Mouse (Mus musculus) thymus, adult 2 months (tissue): ENCODE measurements at regions not wholly inside any gene's neighbourhood (a gene's known extent, or its start where the extent isn't known, plus 50 kb on each side); places are given as distances from the start of the nearest gene placed in this dataset.

Experiments used
- DNase-seq: peaks from one replicate; pipeline ENCODE4 v3.0.0; 2021
- H3K27ac ChIP-seq: fragments of 200-500 bp; 2 replicates; pipeline ENCODE4 v1.5.1; 2012; ENCODE audit warnings: low read length, control low read depth; ENCODE audit not compliant: control insufficient read depth, insufficient read depth
- H3K27me3 ChIP-seq: fragments of 200-500 bp; 2 replicates; pipeline ENCODE4 v1.6.1; 2012; ENCODE audit warnings: mild to moderate bottlenecking, low read length, moderate library complexity, mixed read lengths; ENCODE audit not compliant: control insufficient read depth, insufficient read depth
- H3K36me3 ChIP-seq: fragments of 200-500 bp; 2 replicates; pipeline ENCODE4 v1.6.1; 2012; ENCODE audit warnings: mild to moderate bottlenecking, low read length, moderate library complexity; ENCODE audit not compliant: control insufficient read depth, insufficient read depth
- H3K4me1 ChIP-seq: fragments of 200-500 bp; replicated peaks from 2 replicates; pipeline ENCODE4 v1.6.1; 2012; ENCODE audit warnings: low read length; ENCODE audit not compliant: control insufficient read depth, insufficient read depth
- H3K4me3 ChIP-seq: fragments of 200-500 bp; 2 replicates; pipeline ENCODE4 v1.5.1; 2012; ENCODE audit warnings: mild to moderate bottlenecking, low read length, control low read depth, moderate library complexity; ENCODE audit not compliant: control insufficient read depth, insufficient read depth
- CTCF ChIP-seq: fragments of 200-500 bp; IDR thresholded peaks from 2 replicates; pipeline ENCODE4 v1.5.1; 2012; ENCODE audit warnings: mild to moderate bottlenecking, control low read depth, low read length, moderate library complexity, borderline replicate concordance; ENCODE audit not compliant: control insufficient read depth, poor library complexity, insufficient read depth; ENCODE audit errors: extremely low read depth
- POLR2A ChIP-seq: fragments of 200-500 bp; IDR thresholded peaks from 2 replicates; pipeline ENCODE4 v1.6.1; 2012; ENCODE audit warnings: mild to moderate bottlenecking, low read length, control low read depth, moderate library complexity; ENCODE audit not compliant: control insufficient read depth, poor library complexity, insufficient read depth; ENCODE audit errors: extremely low read depth
- WGBS: fragments of 180-500 bp; shearing (Covaris S2); methylation state at CpG from one replicate; pipeline ENCODE4 v1.1.7; 2018; 5-methylcytosine and 5-hydroxymethylcytosine counted together

DNA sequence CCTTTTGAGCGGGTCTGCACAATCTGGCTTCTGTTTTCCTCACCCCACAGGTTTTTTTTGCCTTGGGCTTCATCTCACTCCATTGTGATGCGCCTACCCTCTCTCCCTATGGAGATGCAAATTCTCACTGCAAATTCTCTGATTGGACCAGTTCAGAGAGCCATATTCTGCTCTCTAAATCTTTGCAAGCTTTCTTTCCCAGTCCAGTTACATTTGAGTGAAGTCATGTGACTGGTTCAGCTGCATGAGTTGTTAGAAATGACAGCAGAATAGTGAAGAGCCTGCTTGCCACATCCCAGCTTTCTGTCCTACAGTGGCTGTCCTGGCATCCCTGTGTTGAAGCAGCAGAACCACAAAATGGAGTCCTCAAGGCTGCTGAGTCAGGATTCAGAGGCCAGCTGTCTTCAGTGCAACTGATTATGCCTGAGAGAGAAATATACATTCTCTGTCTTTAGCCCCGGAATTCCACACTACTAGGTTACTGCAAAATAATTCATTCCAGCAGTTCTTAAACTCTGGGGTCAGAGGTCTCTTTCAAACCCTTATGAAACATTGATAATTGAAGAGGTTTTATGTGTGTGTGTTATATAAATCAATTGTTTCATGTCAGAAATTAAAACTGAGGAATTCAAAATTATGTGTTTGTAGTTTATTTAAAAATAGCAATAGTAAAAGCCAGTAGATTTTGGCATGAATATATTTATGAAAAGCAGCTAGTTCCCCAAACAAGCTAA lies 76.3 kb upstream of the Zfp644 start:
- WGBS = 89% methylated on average over 3 of the region's 3 CpGs
- no peak for DNase-seq
- Histone ChIP-seq H3K4me3 (no peak overlapping the region), H3K4me1 (no peaks in the 10 kb centered on the region), H3K36me3 (no peaks in the 10 kb centered on the region), H3K27me3 (no peaks in the 10 kb centered on the region), H3K27ac (no peak overlapping the region)
- TF ChIP-seq POLR2A (no peak), CTCF (no peak)

DNA sequence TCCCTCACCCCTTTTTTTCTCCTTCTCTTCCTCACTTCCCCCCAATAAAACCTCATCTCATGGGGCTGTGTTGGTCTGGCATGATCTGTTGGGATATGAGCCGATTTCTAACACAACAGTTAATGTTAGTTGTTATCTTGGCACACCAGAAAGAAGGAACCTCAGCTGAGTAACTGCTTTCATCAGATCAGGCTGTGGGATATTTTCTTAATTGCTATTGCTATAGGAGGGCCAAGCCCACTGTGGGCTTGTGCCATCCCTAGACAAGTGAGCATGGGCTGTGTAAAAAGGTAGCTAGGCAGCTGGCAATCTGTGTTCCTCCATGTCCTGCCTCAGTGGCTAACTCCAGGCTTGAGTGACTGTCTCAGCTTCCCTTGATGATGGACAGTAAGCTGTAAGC lies 73.9 kb upstream of the Zfp644 start:
- Histone ChIP-seq H3K36me3 (no peaks in the 10 kb centered on the region), H3K4me1 (no peaks in the 10 kb centered on the region), H3K27me3 (no peaks in the 10 kb centered on the region), H3K27ac (no peak overlapping the region), H3K4me3 (no peak overlapping the region)
- DNase-seq = no peak
- TF ChIP-seq POLR2A = no peak
- no peak for TF ChIP-seq CTCF
- WGBS = 76% methylated on average over 1 of the region's 1 CpGs

DNA sequence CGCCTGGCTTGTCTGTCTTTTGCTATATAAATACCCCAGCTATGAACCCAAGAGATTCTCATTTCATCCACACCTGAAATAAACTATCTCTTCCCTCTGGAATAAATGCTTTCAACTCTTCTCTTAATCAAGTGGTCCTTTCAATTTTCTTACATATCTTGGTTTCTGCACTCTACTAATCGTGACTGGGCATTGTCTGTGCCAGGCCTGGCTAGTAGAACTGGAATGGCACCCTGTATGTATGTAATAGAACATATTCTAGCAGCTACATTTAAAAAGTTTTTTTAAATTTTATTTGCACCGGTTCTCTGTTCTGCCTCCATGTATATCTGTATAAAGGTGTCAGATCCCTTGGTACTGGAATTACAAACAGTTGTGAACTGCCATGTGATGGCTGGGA lies 68.2 kb upstream of the Zfp644 start:
- no peaks in the 10 kb centered on the region for H3K36me3 ChIP-seq
- no peak overlapping the region for H3K27ac ChIP-seq
- H3K4me1 ChIP-seq = peaks cover 8% of the 10 kb centered on the region
- H3K4me3 ChIP-seq = no peak overlapping the region
- DNase-seq = no peak
- 93% methylated on average over 3 of the region's 3 CpGs for WGBS
- H3K27me3 ChIP-seq = no peaks in the 10 kb centered on the region
- no peak for TF ChIP-seq CTCF
- TF ChIP-seq POLR2A = no peak

DNA sequence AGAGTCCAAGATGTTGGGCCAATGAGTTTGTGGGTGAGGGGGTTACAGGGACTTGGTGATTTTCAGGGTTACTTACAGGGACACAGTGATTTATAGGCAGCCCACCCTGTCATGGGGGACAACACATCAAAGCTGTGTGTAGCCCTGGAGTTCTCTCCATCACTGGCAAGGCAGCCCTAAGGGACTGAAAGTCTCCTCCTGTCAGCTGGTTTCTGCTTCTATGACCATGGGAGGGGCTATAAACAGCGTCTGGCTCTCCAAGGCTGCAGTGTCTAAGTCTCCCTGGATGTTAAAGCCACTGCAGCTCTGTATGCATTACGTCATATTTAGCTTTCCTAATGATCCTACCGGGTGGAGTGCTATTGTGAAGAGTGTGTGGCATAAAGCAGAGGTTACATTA lies 66.2 kb upstream of the Zfp644 start:
- 87% methylated on average over 3 of the region's 3 CpGs for WGBS
- H3K27ac ChIP-seq = no peak overlapping the region
- no peaks in the 10 kb centered on the region for H3K36me3 ChIP-seq
- TF ChIP-seq CTCF (no peak), POLR2A (no peak)
- H3K4me1 ChIP-seq = peaks cover 16% of the 10 kb centered on the region
- H3K4me3 ChIP-seq = no peak overlapping the region
- no peak for DNase-seq
- H3K27me3 ChIP-seq = no peaks in the 10 kb centered on the region

DNA sequence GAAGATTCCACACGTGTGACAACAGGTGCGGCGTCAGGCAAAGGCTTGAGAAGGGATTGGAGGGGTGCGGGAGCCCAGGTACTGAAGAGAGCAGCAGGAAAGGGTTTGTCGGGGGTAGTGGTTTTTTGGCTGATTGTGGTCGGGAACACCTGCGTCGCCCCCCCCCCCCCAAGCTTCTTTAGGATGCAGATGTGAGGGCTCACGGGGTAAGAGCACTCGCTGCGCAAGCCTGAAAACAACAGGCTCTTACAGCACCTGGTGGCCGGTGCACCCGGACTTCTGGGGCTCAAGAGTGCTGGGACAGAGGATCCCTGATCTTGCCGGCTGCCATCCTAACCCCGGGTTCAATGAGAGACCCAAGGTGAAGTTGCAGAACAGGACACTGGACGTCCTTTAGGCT lies 60.9 kb upstream of the Zfp644 start:
- H3K27ac ChIP-seq = peak overlapping the region; percentile 77
- no peaks in the 10 kb centered on the region for H3K36me3 ChIP-seq
- H3K4me1 ChIP-seq = peaks cover 34% of the 10 kb centered on the region
- H3K4me3 ChIP-seq = no peak overlapping the region
- no peaks in the 10 kb centered on the region for H3K27me3 ChIP-seq
- 2% methylated on average over 16 of the region's 16 CpGs for WGBS
- peak; percentile 62; the same call in 1 of the 2 replicates for TF ChIP-seq CTCF
- TF ChIP-seq POLR2A = no peak
- peak; percentile 59 for DNase-seq

DNA sequence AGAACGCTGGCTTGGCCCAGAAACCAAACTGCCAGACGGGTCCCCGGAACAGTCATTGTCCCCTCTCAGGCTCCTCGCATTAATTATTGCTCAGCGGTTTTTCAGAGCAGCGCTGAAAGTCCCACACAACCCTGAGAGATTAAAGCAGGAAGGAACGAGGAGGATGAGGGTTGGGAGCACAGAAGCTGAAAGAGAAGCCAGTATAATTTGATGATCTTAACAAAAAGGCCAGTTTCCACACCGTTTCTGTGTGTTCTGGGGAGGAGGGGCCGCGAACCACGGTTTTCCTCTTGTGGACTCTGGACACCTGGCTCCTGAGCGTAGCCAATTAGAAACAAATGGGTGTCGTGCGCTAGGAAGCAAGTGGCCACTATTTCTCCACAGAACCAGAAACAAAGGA lies 60.3 kb upstream of the Zfp644 start:
- peak; percentile 29 for DNase-seq
- no peaks in the 10 kb centered on the region for H3K27me3 ChIP-seq
- peaks cover 37% of the 10 kb centered on the region for H3K4me1 ChIP-seq
- H3K36me3 ChIP-seq = no peaks in the 10 kb centered on the region
- H3K27ac ChIP-seq = peak overlapping the region; percentile 24
- peak overlapping the region; percentile 7; the same call in 1 of the 2 replicates for H3K4me3 ChIP-seq
- TF ChIP-seq CTCF (no peak), POLR2A (no peak)
- under 1% methylated on average over 14 of the region's 14 CpGs for WGBS
